ENCODE assay signal across 26 mouse cellular contexts in the genomic region with DNA sequence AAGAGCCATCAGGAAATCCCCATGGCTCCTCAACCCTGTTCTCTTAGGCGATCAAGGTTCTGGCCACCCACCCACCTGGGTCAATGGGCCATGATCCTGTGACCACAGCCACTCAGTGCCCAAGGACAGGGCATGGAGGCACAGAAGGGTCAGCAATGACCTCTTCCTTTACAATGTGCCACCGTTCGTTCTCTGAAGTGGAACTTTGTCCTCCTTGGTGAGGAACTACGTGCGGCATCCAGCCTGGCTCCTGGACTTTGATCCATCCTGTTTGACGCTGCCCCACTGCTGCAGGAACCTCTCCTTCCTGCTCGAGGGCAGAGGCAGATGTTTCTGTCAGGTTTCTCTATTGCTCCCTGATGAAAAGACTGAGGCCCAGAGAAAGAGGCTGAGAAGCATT. TPM values are rescaled to one million over a fixed set of nuclear protein-coding genes. Genes with fewer than 3 reads are reported as not detected.
DNase-seq lines count a peak whose midpoint lies in the region; ATAC-seq lines count a peak whose summit lies in the region.
"Had no signal": no experiment of that assay in that cellular context is flagged by ENCODE, and none has a peak within 500 bp of the region (broad histone marks: within the 10 kb centered on the region; RNA-seq: fewer than 3 reads in every experiment).

No protein-coding gene starts in this region.

- H3K36me3 ChIP-seq in liver, embryonic 11.5 days (ENCODE audit: control insufficient read depth, insufficient read depth, low read length): no peaks in the 10 kb centered on the region
- H3K36me3 ChIP-seq in liver, embryonic 12.5 days: no peaks in the 10 kb centered on the region
- no peaks in the 10 kb centered on the region for H3K36me3 ChIP-seq in liver, embryonic 16.5 days (ENCODE audit: control insufficient read depth, insufficient read depth)
- H3K36me3 ChIP-seq: hindbrain, embryonic 10.5 days; liver, embryonic 13.5 days; midbrain, embryonic 10.5 days; neural tube, embryonic 12.5 days had no signal

- no peak overlapping the region; the same call in 1 of the 2 replicates for H3K4me2 ChIP-seq in liver, embryonic 11.5 days
- no peak overlapping the region for H3K4me2 ChIP-seq in liver, embryonic 12.5 days
- H3K4me2 ChIP-seq in liver, embryonic 16.5 days (ENCODE audit: low read depth, low read length): no peak overlapping the region
- H3K4me2 ChIP-seq: forebrain, embryonic 13.5 days; liver, embryonic 13.5 days; lung, embryonic 14.5 days; neural tube, embryonic 12.5 days had no signal

- H3K9ac ChIP-seq in liver, embryonic 11.5 days (ENCODE audit: low read depth, low read length): 0 out of 2 replicates have a peak overlapping the region, but pooled peaks have one; percentile 5
- no peak overlapping the region for H3K9ac ChIP-seq in liver, embryonic 12.5 days
- H3K9ac ChIP-seq in liver, embryonic 16.5 days (ENCODE audit: low read depth, low read length): no peak overlapping the region
- H3K9ac ChIP-seq: forebrain, embryonic 13.5 days; liver, embryonic 13.5 days; lung, embryonic 14.5 days; neural tube, embryonic 12.5 days had no signal

- no peak for ATAC-seq in liver, embryonic 11.5 days (replicated peaks; ENCODE audit: low FRiP score)
- no peak for ATAC-seq in liver, embryonic 12.5 days
- ATAC-seq in liver, embryonic 16.5 days (ENCODE audit: low read depth): no peak
- ATAC-seq: activated CD4-positive, CD25-positive, alpha-beta regulatory T cell, adult 4 months; forebrain, embryonic 13.5 days; hindbrain, embryonic 16.5 days had no signal

- no peak overlapping the region for H3K27ac ChIP-seq in liver, embryonic 11.5 days (ENCODE audit: low read depth, low read length)
- H3K27ac ChIP-seq in liver, embryonic 12.5 days: no peak overlapping the region
- H3K27ac ChIP-seq in liver, embryonic 16.5 days (ENCODE audit: low read length): 0 out of 2 replicates have a peak overlapping the region, but pooled peaks have one; percentile 43
- H3K27ac ChIP-seq: forebrain, embryonic 13.5 days; hindbrain, embryonic 10.5 days; liver, embryonic 13.5 days; midbrain, embryonic 10.5 days; neural tube, embryonic 12.5 days had no signal

- H3K4me3 ChIP-seq in liver, embryonic 11.5 days (ENCODE audit: low read depth, low read length): no peak overlapping the region
- no peak overlapping the region for H3K4me3 ChIP-seq in liver, embryonic 12.5 days
- no peak overlapping the region for H3K4me3 ChIP-seq in liver, embryonic 16.5 days (ENCODE audit: low read depth, low read length)
- H3K4me3 ChIP-seq: forebrain, embryonic 13.5 days; hindbrain, embryonic 10.5 days; liver, embryonic 13.5 days; midbrain, embryonic 10.5 days; myocyte; neural tube, embryonic 12.5 days had no signal

- 65% methylated on average over 7 of the region's 7 CpGs for WGBS in liver, embryonic 11.5 days
- 51% methylated on average over 7 of the region's 7 CpGs for WGBS in liver, embryonic 12.5 days (ENCODE audit: insufficient replicate concordance)
- 46% methylated on average over 7 of the region's 7 CpGs for WGBS in liver, embryonic 16.5 days (ENCODE audit: insufficient replicate concordance)

- DNase-seq in kidney, adult 11 months: peak; percentile 73
- DNase-seq in kidney, postnatal 10 days: no peak
- no peak for DNase-seq in liver, embryonic 11.5 days (ENCODE audit: low spot score)
- peak; percentile 67 for DNase-seq in yolk sac, embryonic 10.5 days (ENCODE audit: low spot score)
- no peak for DNase-seq in spleen, postnatal 14 days (ENCODE audit: low spot score in 2 of 2)
- no peak for DNase-seq in lung, postnatal 25 days (ENCODE audit: low spot score)
- DNase-seq: adrenal gland, adult 8-10 months; cerebellum, adult 8-10 months; cerebellum, postnatal 25 days; gastrocnemius, postnatal 10 days; heart, postnatal 14 days; liver, embryonic 13.5 days; lung, embryonic 14.5 days; lung, postnatal 14 days; right cerebral cortex, adult 18-20 months; thymus, postnatal 14 days had no signal

- peaks cover 9% of the 10 kb centered on the region for H3K4me1 ChIP-seq in liver, embryonic 11.5 days (replicated peaks; ENCODE audit: control insufficient read depth, insufficient read depth, low read length)
- peaks cover 10% of the 10 kb centered on the region for H3K4me1 ChIP-seq in liver, embryonic 12.5 days
- peaks cover 6% of the 10 kb centered on the region for H3K4me1 ChIP-seq in liver, embryonic 16.5 days (ENCODE audit: control insufficient read depth, low read depth, low read length)

- 0 out of 2 replicates have a peak, but pooled peaks cover under 1% of the 10 kb centered on the region for H3K27me3 ChIP-seq in liver, embryonic 11.5 days (replicated peaks; ENCODE audit: control insufficient read depth, insufficient read depth, low read length)
- peaks cover 28% of the 10 kb centered on the region for H3K27me3 ChIP-seq in liver, embryonic 12.5 days (replicated peaks)
- H3K27me3 ChIP-seq in liver, embryonic 16.5 days (ENCODE audit: control insufficient read depth, insufficient read depth, low read depth, low read length): no peaks in the 10 kb centered on the region

- H3K9me3 ChIP-seq in liver, embryonic 11.5 days (ENCODE audit: control insufficient read depth, low read length): no peaks in the 10 kb centered on the region
- H3K9me3 ChIP-seq in liver, embryonic 12.5 days (replicated peaks): no peaks in the 10 kb centered on the region
- no peaks in the 10 kb centered on the region for H3K9me3 ChIP-seq in liver, embryonic 16.5 days (replicated peaks; ENCODE audit: control insufficient read depth, low read length)
- H3K9me3 ChIP-seq: forebrain, embryonic 13.5 days; hindbrain, embryonic 10.5 days; liver, embryonic 13.5 days; midbrain, embryonic 10.5 days; neural tube, embryonic 12.5 days had no signal

RNA-seq across cellular contexts. Expression of gene Eps8l2, which starts 5.0 kb away (rescaled TPM):
- 5.4 and 7.7 TPM in 2 replicates for polyA plus RNA-seq in liver, embryonic 11.5 days (2014; fragmentation: Nextera tagmentation; extraction: Ambion mirVana)
- 4.9 and 5.6 TPM in 2 replicates for polyA plus RNA-seq in liver, embryonic 12.5 days (2016; fragmentation: Nextera tagmentation; extraction: Ambion mirVana)
- polyA plus RNA-seq in liver, embryonic 16.5 days (2015; fragmentation: Nextera tagmentation; extraction: Ambion mirVana): 26.0 and 34.0 TPM in 2 replicates
- polyA plus RNA-seq: activated CD4-positive, CD25-positive, alpha-beta regulatory T cell, adult 4 months had no signal

RNA-seq across cellular contexts. Expression of gene Tmem80, which starts 16.2 kb away (rescaled TPM):
- polyA plus RNA-seq in liver, embryonic 11.5 days (2014; fragmentation: Nextera tagmentation; extraction: Ambion mirVana): 22.2 and 27.4 TPM in 2 replicates
- polyA plus RNA-seq in liver, embryonic 12.5 days (2016; fragmentation: Nextera tagmentation; extraction: Ambion mirVana): 24.3 and 24.8 TPM in 2 replicates
- polyA plus RNA-seq in liver, embryonic 16.5 days (2015; fragmentation: Nextera tagmentation; extraction: Ambion mirVana): 13.9 and 16.7 TPM in 2 replicates

RNA-seq across cellular contexts. Expression of gene Deaf1, which starts 16.2 kb away (rescaled TPM):
- polyA plus RNA-seq in liver, embryonic 11.5 days (2014; fragmentation: Nextera tagmentation; extraction: Ambion mirVana): 48.6 and 54.0 TPM in 2 replicates
- polyA plus RNA-seq in liver, embryonic 12.5 days (2016; fragmentation: Nextera tagmentation; extraction: Ambion mirVana): 24.7 and 25.6 TPM in 2 replicates
- 11.6 and 13.6 TPM in 2 replicates for polyA plus RNA-seq in liver, embryonic 16.5 days (2015; fragmentation: Nextera tagmentation; extraction: Ambion mirVana)

RNA-seq across cellular contexts. Expression of gene Taldo1, which starts 48.3 kb away (rescaled TPM):
- 442 and 472 TPM in 2 replicates for polyA plus RNA-seq in liver, embryonic 11.5 days (2014; fragmentation: Nextera tagmentation; extraction: Ambion mirVana)
- 516 and 525 TPM in 2 replicates for polyA plus RNA-seq in liver, embryonic 12.5 days (2016; fragmentation: Nextera tagmentation; extraction: Ambion mirVana)
- 373 and 397 TPM in 2 replicates for polyA plus RNA-seq in liver, embryonic 16.5 days (2015; fragmentation: Nextera tagmentation; extraction: Ambion mirVana)

RNA-seq across cellular contexts. Expression of gene Drd4, which starts 51.9 kb away (rescaled TPM):
- 0.16 and 0.17 TPM in 2 replicates for polyA plus RNA-seq in liver, embryonic 11.5 days (2014; fragmentation: Nextera tagmentation; extraction: Ambion mirVana)
- 0.04 and 0.07 TPM in 2 replicates for polyA plus RNA-seq in liver, embryonic 12.5 days (2016; fragmentation: Nextera tagmentation; extraction: Ambion mirVana)
- polyA plus RNA-seq in liver, embryonic 16.5 days (2015; fragmentation: Nextera tagmentation; extraction: Ambion mirVana): not detected in 2 replicates
- polyA plus RNA-seq: activated CD4-positive, CD25-positive, alpha-beta regulatory T cell, adult 4 months; heart, embryonic 14.5 days; liver, embryonic 13.5 days; myocyte had no signal

Comparison
In these comparisons a context has a peak if more than half of its experiments do, and no peak if none do; other contexts are left out.
1. DNase-seq: peak in kidney, adult 11 months (single experiment) and yolk sac, embryonic 10.5 days (single experiment); none in kidney, postnatal 10 days (single experiment), liver, embryonic 11.5 days (single experiment), spleen, postnatal 14 days (0 of 2) and lung, postnatal 25 days (single experiment).